Mouse (Mus musculus) heart, embryonic 10.5 days (tissue): ENCODE results near the gene Gm15262. TPM values are rescaled to one million over a fixed set of nuclear protein-coding genes. Genes with fewer than 3 reads are reported as not detected.
"Not testable (repeated sequence)": the region's sequence is repeated elsewhere in the genome, so short reads cannot be mapped to it uniquely, and the experiment has no call there.

Experiments
- DNase-seq: peaks from one replicate; pipeline ENCODE4 v3.0.0-alpha.2; 2017; ENCODE audit warnings: low spot score
- H3K27ac ChIP-seq: fragments of 300-500 bp; sonication (generic); 2 replicates; pipeline ENCODE4 v1.5.1; 2016; ENCODE audit warnings: mild to moderate bottlenecking
- H3K27me3 ChIP-seq: fragments of 300-500 bp; sonication (generic); 2 replicates; pipeline ENCODE4 v1.6.1; 2016; ENCODE audit warnings: mild to moderate bottlenecking; ENCODE audit not compliant: poor library complexity, insufficient read depth, severe bottlenecking
- H3K36me3 ChIP-seq: fragments of 300-500 bp; sonication (generic); 2 replicates; pipeline ENCODE4 v1.6.1; 2016; ENCODE audit warnings: mild to moderate bottlenecking, moderate library complexity
- H3K4me1 ChIP-seq: fragments of 300-500 bp; sonication (generic); 2 replicates; pipeline ENCODE4 v1.6.1; 2016; ENCODE audit warnings: mild to moderate bottlenecking
- H3K4me3 ChIP-seq: fragments of 300-500 bp; sonication (generic); 2 replicates; pipeline ENCODE4 v1.5.1; 2016; ENCODE audit warnings: mild to moderate bottlenecking, moderate library complexity
- H3K9me3 ChIP-seq: fragments of 300-500 bp; sonication (generic); 2 replicates; pipeline ENCODE4 v1.6.1; 2016; ENCODE audit warnings: mild to moderate bottlenecking, moderate library complexity
- WGBS: fragments of 180-500 bp; shearing (Covaris S2); methylation state at CpG from one replicate; pipeline ENCODE4 v1.1.7; 2016; 5-methylcytosine and 5-hydroxymethylcytosine counted together
- polyA plus RNA-seq: library from polyadenylated mRNA; unstranded; fragments of >200 nt; fragmentation: Nextera tagmentation; extraction: Ambion mirVana; gene quantifications from 2 replicates; pipeline ENCODE4 v1.2.1, GENCODE M21; 2016

Gm15262 gene
- not detected in 2 replicates for polyA plus RNA-seq

GRCm38 (mm10) chrX:161287156-161287555, at the start of gene Gm15262:
Gene Gm15262 (plus strand): TSS chrX:161287456.
- not testable (repeated sequence) for H3K36me3 ChIP-seq, H3K9me3 ChIP-seq, H3K4me3 ChIP-seq, H3K4me1 ChIP-seq, H3K27me3 ChIP-seq, DNase-seq, H3K27ac ChIP-seq
- WGBS: 60% methylated on average over 2 of the region's 2 CpGs

DNA sequence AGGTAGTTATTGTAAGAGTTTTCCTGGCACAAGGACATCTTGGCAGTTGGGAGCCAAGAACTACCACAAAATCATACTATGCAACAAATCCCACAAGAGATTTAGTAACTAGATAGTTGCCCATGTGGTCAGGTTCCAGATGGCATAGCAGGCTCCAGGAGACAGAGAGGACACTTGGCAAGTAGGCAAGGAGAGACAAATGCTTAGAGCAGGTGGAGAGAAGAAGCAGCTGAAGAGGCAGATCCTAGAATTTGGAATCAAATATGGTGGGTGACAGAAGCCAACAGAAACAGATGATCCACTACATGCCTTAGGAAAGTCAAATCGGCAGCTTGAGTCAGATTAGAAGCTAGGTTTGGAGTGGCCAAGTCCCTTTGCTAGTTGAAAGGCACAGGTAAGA, 20.9 kb downstream of the Gm15262 start:
- Histone ChIP-seq H3K27me3 (peaks cover 12% of the 10 kb centered on the region; the same call in 1 of the 2 replicates), H3K4me1 (no peaks in the 10 kb centered on the region)
- 61% methylated on average over 1 of the region's 1 CpGs for WGBS

DNA sequence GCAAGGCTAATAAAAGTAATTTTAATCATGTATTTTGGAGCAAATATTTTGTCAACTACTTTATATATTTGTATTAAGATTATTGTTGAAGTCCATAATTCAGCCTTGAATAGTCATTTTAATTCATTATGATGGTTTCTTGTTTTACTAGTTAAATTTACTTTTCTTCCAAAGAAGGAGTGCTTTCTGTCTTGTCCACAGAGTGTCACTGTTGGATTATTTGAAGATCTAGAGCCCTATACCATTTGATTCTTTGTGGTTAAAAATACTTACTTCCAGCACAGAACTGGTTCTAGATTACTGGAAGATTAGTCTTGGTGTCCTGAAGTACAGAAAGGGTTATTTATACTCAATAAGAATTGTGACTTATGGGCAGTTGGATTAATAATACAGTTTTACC, 29.2 kb downstream of the Gm15262 start:
- Histone ChIP-seq H3K27me3 (no peaks in the 10 kb centered on the region), H3K9me3 (no peaks in the 10 kb centered on the region), H3K36me3 (no peaks in the 10 kb centered on the region), H3K4me3 (no peak overlapping the region), H3K27ac (no peak overlapping the region), H3K4me1 (no peaks in the 10 kb centered on the region)
- no peak for DNase-seq

More for the DNA sequence above, 20.9 kb downstream of the Gm15262 start:
- Histone ChIP-seq H3K36me3 (no peaks in the 10 kb centered on the region), H3K9me3 (no peaks in the 10 kb centered on the region), H3K27ac (no peak overlapping the region), H3K4me3 (no peak overlapping the region)
- DNase-seq: no peak

- no peaks in the 10 kb centered on the region for H3K4me1 ChIP-seq
- H3K27me3 ChIP-seq: no peaks in the 10 kb centered on the region
- no peak overlapping the region for H3K4me3 ChIP-seq
- no peak for DNase-seq
- H3K27ac ChIP-seq: no peak overlapping the region
- WGBS: 34% methylated on average over 11 of the region's 11 CpGs
- H3K36me3 ChIP-seq: no peaks in the 10 kb centered on the region
- no peaks in the 10 kb centered on the region for H3K9me3 ChIP-seq
Observed at GRCm38 (mm10) chrX:161370927-161371326, 83.7 kb downstream of the Gm15262 start.

DNA sequence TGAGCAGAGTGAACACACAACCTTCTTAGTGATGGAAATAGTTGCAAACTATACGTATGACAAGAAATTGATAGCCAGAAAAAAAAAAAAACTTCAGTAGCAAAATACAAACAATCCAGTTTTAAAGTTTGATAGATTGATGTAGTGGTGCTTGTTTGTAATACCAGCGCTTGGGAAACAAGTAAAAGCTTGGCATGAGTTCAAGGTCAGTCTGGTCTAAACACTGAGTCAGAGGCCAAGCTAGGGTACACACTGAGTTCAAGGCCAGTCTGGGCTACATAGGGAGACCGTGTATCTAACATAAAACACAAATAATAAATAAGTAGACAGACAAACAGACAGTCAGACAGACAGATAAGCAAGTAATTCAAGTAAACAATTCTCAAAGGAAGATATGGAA, 84.2 kb downstream of the Gm15262 start:
- no peaks in the 10 kb centered on the region for H3K27me3 ChIP-seq
- no peak for DNase-seq
- no peaks in the 10 kb centered on the region for H3K36me3 ChIP-seq

GRCm38 (mm10) chrX:161375568-161375967, 88.3 kb downstream of the Gm15262 start:
- H3K36me3 ChIP-seq: no peaks in the 10 kb centered on the region
- no peaks in the 10 kb centered on the region for H3K4me1 ChIP-seq
- H3K27me3 ChIP-seq: no peaks in the 10 kb centered on the region
- H3K27ac ChIP-seq: no peak overlapping the region
- no peak overlapping the region for H3K4me3 ChIP-seq
- DNase-seq: no peak
- no peaks in the 10 kb centered on the region for H3K9me3 ChIP-seq
- WGBS: 66% methylated on average over 1 of the region's 1 CpGs

More for the DNA sequence above, 84.2 kb downstream of the Gm15262 start:
- Histone ChIP-seq H3K4me1 (no peaks in the 10 kb centered on the region), H3K27ac (no peak overlapping the region), H3K9me3 (no peaks in the 10 kb centered on the region), H3K4me3 (no peak overlapping the region)
- WGBS: 66% methylated on average over 3 of the region's 3 CpGs

DNA sequence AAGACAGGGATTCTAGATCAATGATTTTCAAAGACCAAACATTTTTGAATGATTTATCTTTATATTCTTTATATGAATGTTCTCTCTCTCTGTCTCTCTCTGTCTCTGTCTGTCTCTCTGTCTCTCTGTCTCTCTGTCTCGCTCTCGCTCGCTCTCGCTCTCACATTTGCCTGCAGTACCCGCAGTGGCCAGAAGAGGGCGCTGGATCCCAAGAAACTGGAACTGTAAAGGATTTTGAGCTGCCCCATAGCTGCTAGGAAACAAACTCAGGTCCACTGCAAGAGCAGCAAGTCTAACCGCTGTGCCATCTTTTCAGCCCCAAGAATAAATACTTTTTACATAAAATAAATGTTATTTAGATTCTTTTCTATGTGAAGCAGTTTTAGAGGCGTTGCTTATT, 98.5 kb downstream of the Gm15262 start:
- no peak for DNase-seq
- no peak overlapping the region for H3K27ac ChIP-seq
- no peaks in the 10 kb centered on the region for H3K27me3 ChIP-seq
- no peaks in the 10 kb centered on the region for H3K4me1 ChIP-seq
- 40% methylated on average over 8 of the region's 8 CpGs for WGBS
- no peaks in the 10 kb centered on the region for H3K9me3 ChIP-seq
- no peak overlapping the region for H3K4me3 ChIP-seq
- H3K36me3 ChIP-seq: no peaks in the 10 kb centered on the region

- 86% methylated on average over 4 of the region's 4 CpGs for WGBS
- no peaks in the 10 kb centered on the region for H3K9me3 ChIP-seq
- no peaks in the 10 kb centered on the region for H3K36me3 ChIP-seq
- no peaks in the 10 kb centered on the region for H3K4me1 ChIP-seq
- H3K27me3 ChIP-seq: no peaks in the 10 kb centered on the region
- no peak overlapping the region for H3K27ac ChIP-seq
- no peak overlapping the region for H3K4me3 ChIP-seq
- no peak for DNase-seq
Observed at GRCm38 (mm10) chrX:161387942-161388341, 100.7 kb downstream of the Gm15262 start.

DNA sequence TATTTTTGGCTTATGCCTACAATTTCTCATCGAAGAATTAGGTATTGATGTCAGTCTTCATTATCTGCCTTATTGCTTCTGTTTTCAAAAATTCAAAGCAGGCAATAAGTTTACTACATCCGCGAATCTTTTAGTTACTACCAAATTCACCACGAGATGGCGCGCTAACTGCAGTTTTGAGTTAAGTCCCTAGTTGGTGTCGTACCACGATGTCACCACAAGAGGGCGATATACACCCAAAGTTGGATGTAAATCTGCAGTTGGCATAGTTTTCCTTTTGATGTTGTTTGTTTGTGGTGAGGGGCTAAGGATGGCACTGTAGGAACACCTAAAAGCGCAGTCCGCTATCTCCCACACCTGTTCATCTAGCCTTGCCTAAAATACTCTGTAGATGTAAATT, 111.9 kb downstream of the Gm15262 start:
- no peak overlapping the region for H3K27ac ChIP-seq
- peak; percentile 79 for DNase-seq
- no peaks in the 10 kb centered on the region for H3K4me1 ChIP-seq
- H3K4me3 ChIP-seq: no peak overlapping the region
- WGBS: 17% methylated on average over 11 of the region's 11 CpGs
- H3K36me3 ChIP-seq: no peaks in the 10 kb centered on the region
- no peaks in the 10 kb centered on the region for H3K9me3 ChIP-seq
- no peaks in the 10 kb centered on the region for H3K27me3 ChIP-seq

- DNase-seq: no peak
- Histone ChIP-seq H3K27me3 (no peaks in the 10 kb centered on the region; the same call in 1 of the 2 replicates), H3K9me3 (no peaks in the 10 kb centered on the region), H3K4me3 (no peak overlapping the region), H3K4me1 (no peaks in the 10 kb centered on the region), H3K36me3 (no peaks in the 10 kb centered on the region), H3K27ac (no peak overlapping the region)
- 61% methylated on average over 1 of the region's 1 CpGs for WGBS
Observed at GRCm38 (mm10) chrX:161411151-161411550, 123.9 kb downstream of the Gm15262 start.

Other genes starting within 250 kb of the Gm15262 start
- 2.5 and 2.7 TPM in 2 replicates for gene Scml2, start 170.3 kb upstream of the Gm15262 start, polyA plus RNA-seq